Mouse (Mus musculus) stomach, embryonic 15.5 days (tissue): ENCODE measurements around the gene Parvg. TPM values are rescaled to one million over a fixed set of nuclear protein-coding genes. Genes with fewer than 3 reads are reported as not detected.

Experiments used
- ATAC-seq: fragments of 200-750 bp; cut with Nextera tagmentation; 2 replicates; pipeline ENCODE4 v1.8.0; 2017; ENCODE audit warnings: low read depth, moderate number of reproducible peaks, moderate TSS enrichment; ENCODE audit not compliant: insufficient read depth, low FRiP score
- H3K27ac ChIP-seq: fragments of 300-500 bp; sonication (generic); 2 replicates; pipeline ENCODE4 v1.5.1; 2015; ENCODE audit warnings: mild to moderate bottlenecking, inconsistent platforms
- H3K27me3 ChIP-seq: fragments of 300-500 bp; sonication (generic); replicated peaks from 2 replicates; pipeline ENCODE4 v1.6.1; 2015; ENCODE audit warnings: inconsistent platforms
- H3K36me3 ChIP-seq: fragments of 300-500 bp; sonication (generic); 2 replicates; pipeline ENCODE4 v1.6.1; 2015; ENCODE audit warnings: inconsistent platforms
- H3K4me1 ChIP-seq: fragments of 300-500 bp; sonication (generic); 2 replicates; pipeline ENCODE4 v1.6.1; 2015; ENCODE audit warnings: inconsistent platforms
- H3K4me2 ChIP-seq: fragments of 300-500 bp; sonication (generic); 2 replicates; pipeline ENCODE4 v1.6.1; 2015; ENCODE audit warnings: mild to moderate bottlenecking, inconsistent platforms
- H3K4me3 ChIP-seq: fragments of 300-500 bp; sonication (generic); replicated peaks from 2 replicates; pipeline ENCODE4 v1.5.1; 2015; ENCODE audit warnings: inconsistent platforms
- H3K9ac ChIP-seq: fragments of 300-500 bp; sonication (generic); 2 replicates; pipeline ENCODE4 v1.6.1; 2015; ENCODE audit warnings: inconsistent platforms
- H3K9me3 ChIP-seq: fragments of 300-500 bp; sonication (generic); 2 replicates; pipeline ENCODE4 v1.6.1; 2016; ENCODE audit warnings: inconsistent platforms
- WGBS: fragments of 180-500 bp; shearing (Covaris S2); methylation state at CpG from one replicate; pipeline ENCODE4 v1.1.7; 2015; 5-methylcytosine and 5-hydroxymethylcytosine counted together
- polyA plus RNA-seq: library from polyadenylated mRNA; unstranded; fragments of >200 nt; fragmentation: Nextera tagmentation; extraction: Ambion mirVana; gene quantifications from 2 replicates; pipeline ENCODE4 v1.2.1, GENCODE M21; 2015

Parvg gene
- polyA plus RNA-seq, 1 experiment from 2014 or later = 3.8 TPM

DNA sequence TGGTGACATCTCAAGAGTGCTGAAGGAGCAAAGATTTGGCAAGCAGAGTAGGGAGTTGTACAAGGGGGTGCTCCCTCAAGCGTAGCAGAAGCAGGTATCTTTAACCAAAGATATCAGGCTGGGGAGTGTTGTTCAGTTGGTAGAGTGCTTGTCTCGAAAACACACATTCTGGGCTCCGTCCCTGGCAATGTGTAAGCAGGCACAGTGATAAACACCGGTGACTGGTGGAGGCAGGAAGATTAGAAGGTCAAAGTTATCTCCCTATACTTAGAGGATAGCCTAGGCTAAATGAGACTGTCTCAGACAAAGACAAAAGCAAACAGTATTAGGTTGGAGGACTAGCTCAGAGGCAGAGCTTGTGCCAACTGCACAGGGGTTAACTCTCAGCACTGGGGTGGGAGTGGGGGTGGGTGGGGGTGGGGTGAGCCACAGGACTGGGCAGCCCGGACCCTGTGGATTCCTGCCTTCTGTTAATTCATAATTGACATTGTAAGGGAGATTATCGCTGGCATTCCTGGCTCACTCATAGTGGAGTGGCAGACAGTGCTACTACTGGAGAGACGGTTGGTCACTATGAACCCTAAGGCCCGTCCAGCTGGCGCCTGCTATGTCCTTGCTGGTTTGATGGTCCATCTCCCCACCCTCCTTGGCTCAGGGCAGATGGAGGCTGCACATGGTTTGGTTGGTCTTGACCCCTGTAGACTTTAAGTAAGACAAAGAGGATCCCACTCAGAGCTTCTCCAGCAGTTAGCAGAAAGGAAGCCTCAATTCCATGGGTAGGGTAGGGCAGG, 12.3 kb upstream of the Parvg start:
- Histone ChIP-seq H3K27ac (no peak overlapping the region), H3K4me1 (peaks cover 28% of the 10 kb centered on the region), H3K4me3 (no peak overlapping the region), H3K9me3 (no peaks in the 10 kb centered on the region), H3K36me3 (no peaks in the 10 kb centered on the region), H3K9ac (no peak overlapping the region), H3K27me3 (no peaks in the 10 kb centered on the region), H3K4me2 (no peak overlapping the region)
- 64% methylated on average over 9 of the region's 9 CpGs for WGBS
- ATAC-seq = no peak; the same call in 1 of the 2 replicates

GRCm38 (mm10) chr15:84312878-84313565, 10.8 kb upstream of the Parvg start:
- H3K4me1 ChIP-seq = peaks cover 28% of the 10 kb centered on the region
- no peak overlapping the region for H3K4me3 ChIP-seq
- H3K4me2 ChIP-seq = no peak overlapping the region
- peak overlapping the region; percentile 28; the same call in 1 of the 2 replicates for H3K27ac ChIP-seq
- no peaks in the 10 kb centered on the region for H3K27me3 ChIP-seq
- ATAC-seq = no peak
- H3K9ac ChIP-seq = no peak overlapping the region
- H3K36me3 ChIP-seq = no peaks in the 10 kb centered on the region
- H3K9me3 ChIP-seq = no peaks in the 10 kb centered on the region
- 58% methylated on average over 9 of the region's 10 CpGs for WGBS

DNA sequence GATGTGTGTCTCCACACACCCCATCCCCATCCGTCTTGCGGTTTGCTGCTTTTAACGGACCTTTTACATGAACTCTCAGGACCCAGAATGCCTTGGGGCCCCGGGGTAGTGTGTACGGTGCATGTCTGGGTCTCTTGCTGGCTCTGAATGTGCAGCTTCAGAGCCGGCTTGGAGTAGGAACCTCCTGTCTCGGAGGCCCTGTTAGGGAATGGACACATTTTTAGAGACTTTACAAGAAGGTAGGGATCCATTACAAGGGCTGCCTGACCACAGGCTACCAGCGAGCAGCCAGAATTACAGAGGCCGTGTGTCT, 10.3 kb upstream of the Parvg start:
- no peak overlapping the region for H3K9ac ChIP-seq
- no peak overlapping the region for H3K4me3 ChIP-seq
- WGBS = 22% methylated on average over 9 of the region's 9 CpGs
- H3K27me3 ChIP-seq = no peaks in the 10 kb centered on the region
- ATAC-seq = no peak
- peak overlapping the region; percentile 28; the same call in 1 of the 2 replicates for H3K27ac ChIP-seq
- no peaks in the 10 kb centered on the region for H3K9me3 ChIP-seq
- peaks cover 28% of the 10 kb centered on the region for H3K4me1 ChIP-seq
- no peak overlapping the region for H3K4me2 ChIP-seq
- no peaks in the 10 kb centered on the region for H3K36me3 ChIP-seq

DNA sequence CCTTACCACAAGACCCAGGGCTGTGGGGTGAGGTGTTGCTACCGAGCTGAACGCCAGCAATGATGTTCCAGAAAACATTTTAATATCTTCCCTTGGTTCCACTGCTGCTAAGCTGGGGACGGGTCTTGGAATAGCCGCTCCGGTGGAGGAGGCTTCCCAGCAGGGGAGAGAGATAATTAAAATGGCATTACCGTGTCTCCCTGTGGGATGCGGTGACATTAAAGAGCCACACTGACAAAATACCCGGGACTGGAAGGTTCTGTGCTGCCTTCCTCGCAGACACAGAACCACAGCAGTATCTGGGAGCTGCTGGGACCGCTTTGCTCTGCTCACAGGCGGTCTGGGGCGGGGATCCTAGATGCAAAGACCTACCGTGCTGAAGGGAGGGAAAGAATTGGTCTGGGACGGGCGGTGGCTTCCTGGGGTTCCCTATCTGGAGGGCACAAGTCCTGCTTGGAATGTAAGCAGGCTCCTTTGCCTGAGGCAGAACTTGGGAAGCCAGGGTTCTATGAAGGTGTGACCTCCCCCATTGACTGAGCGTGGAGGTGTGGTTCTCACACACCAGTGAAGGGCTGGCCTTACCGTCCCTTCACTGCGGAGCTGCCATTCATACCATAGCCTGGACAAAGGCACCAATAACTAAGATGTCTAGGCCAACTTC, 9.3 kb upstream of the Parvg start:
- 48% methylated on average over 18 of the region's 18 CpGs for WGBS
- no peak overlapping the region for H3K27ac ChIP-seq

DNA sequence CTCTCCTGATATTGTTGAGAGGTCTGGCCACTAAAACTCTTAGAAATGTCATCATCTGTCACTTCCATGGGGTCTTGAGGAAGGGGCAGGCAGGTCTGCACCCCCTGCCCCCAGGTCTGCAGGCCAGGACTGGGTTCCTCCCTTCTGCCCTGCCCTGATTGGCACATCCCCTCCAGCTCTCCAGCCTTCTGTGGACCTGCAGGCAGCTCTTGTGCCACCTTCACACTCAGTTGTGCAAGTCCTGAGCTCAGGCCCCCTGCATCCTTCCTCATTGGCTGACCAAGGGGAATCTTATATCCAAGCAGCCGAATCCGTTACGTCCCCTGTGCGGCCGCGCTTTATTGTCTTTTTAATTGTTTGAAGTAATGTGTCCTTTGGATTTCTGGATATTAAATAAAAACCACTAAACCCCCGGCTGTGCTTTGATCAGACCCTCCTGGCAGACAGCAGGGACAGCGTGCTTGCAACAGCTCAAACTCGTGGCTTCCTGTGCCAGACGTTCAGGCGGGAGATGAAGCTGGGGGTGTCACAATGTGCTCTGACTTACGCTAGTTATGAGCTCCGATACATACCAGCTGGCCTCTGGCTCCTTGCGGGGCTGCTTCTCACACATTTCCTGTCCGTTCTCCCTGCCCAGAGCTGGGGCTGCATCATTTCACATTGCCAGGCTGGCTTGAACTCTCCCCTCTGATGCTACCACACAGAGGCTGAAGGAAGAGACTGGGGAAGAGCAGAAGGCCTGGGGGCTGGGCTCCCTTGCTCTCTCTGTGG, 8.4 kb upstream of the Parvg start:
- Histone ChIP-seq H3K36me3 (no peaks in the 10 kb centered on the region), H3K27ac (peak overlapping the region; percentile 22; the same call in 1 of the 2 replicates), H3K27me3 (no peaks in the 10 kb centered on the region), H3K9me3 (no peaks in the 10 kb centered on the region), H3K4me2 (no peak overlapping the region), H3K9ac (no peak overlapping the region), H3K4me1 (peaks cover 28% of the 10 kb centered on the region), H3K4me3 (no peak overlapping the region)
- no peak for ATAC-seq
- WGBS = 34% methylated on average over 15 of the region's 15 CpGs

More for the DNA sequence above, 9.3 kb upstream of the Parvg start:
- Histone ChIP-seq H3K36me3 (no peaks in the 10 kb centered on the region), H3K4me1 (peaks cover 28% of the 10 kb centered on the region), H3K4me2 (no peak overlapping the region), H3K27me3 (no peaks in the 10 kb centered on the region), H3K9me3 (no peaks in the 10 kb centered on the region), H3K4me3 (no peak overlapping the region), H3K9ac (no peak overlapping the region)
- no peak for ATAC-seq

DNA sequence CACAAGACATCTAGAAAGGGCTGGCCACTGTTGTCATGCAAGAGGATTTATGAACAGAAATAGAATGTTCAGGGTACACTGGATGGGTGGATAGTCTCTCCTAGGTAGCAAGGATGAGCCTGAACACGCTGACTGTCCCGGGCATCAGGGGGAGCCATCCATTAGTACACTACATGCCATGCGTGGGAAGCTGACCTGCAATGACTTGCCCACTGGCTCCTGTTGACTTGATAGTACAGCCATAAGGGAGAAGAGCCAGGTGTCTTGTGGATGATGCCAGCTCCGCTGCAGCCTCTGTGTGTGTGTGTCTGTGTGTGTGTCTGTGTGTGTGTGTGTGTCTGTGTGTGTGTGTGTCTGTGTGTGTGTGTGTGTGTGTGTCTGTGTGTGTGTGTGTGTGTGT, 4.4 kb upstream of the Parvg start:
- no peaks in the 10 kb centered on the region for H3K27me3 ChIP-seq

DNA sequence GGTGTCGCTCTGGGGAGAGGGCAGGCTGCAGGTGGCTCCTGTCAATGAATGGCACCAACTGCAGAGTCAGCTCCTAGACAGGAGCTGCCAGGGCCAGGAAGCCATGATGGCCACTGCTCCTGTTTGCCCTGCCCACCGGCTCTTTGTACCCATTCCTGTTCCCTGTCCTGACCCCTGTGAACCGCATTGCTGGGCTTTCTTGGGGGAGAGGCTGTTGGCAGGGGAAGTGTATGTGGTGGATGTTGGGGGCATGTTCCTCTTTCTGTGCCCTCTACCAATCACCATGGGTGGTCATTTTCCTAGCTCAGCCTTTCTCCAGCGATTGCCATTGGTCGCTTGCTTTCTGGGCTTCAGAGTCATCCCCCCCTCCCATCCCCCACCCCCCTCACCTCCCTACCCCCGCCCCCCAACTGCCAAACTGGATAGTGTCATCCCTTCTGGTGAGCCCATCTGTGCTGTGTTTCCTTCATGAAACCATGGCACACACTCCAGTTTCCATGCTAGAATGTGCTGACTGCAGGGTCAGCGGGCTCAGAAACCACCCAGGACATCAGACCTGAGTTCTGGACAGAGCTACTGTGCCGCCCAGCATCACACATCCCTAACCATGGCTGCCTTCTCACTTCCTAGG, 2.2 kb upstream of the Parvg start:
- Histone ChIP-seq H3K36me3 (no peaks in the 10 kb centered on the region), H3K9ac (no peak overlapping the region), H3K9me3 (no peaks in the 10 kb centered on the region), H3K27me3 (no peaks in the 10 kb centered on the region), H3K4me3 (no peak overlapping the region), H3K4me1 (no peaks in the 10 kb centered on the region), H3K27ac (no peak overlapping the region), H3K4me2 (no peak overlapping the region)
- ATAC-seq = no peak
- WGBS = 79% methylated on average over 8 of the region's 8 CpGs

More for the DNA sequence above, 4.4 kb upstream of the Parvg start:
- Histone ChIP-seq H3K4me2 (no peak overlapping the region), H3K9ac (no peak overlapping the region), H3K36me3 (no peaks in the 10 kb centered on the region), H3K4me3 (no peak overlapping the region), H3K9me3 (no peaks in the 10 kb centered on the region), H3K4me1 (peaks cover 9% of the 10 kb centered on the region), H3K27ac (no peak overlapping the region)
- ATAC-seq = no peak
- 88% methylated on average over 4 of the region's 4 CpGs for WGBS

- no peaks in the 10 kb centered on the region for H3K36me3 ChIP-seq
- no peak for ATAC-seq
- no peaks in the 10 kb centered on the region for H3K27me3 ChIP-seq
- no peak overlapping the region for H3K9ac ChIP-seq
- 62% methylated on average over 8 of the region's 8 CpGs for WGBS
- H3K9me3 ChIP-seq = no peaks in the 10 kb centered on the region
- H3K4me2 ChIP-seq = no peak overlapping the region
- H3K27ac ChIP-seq = no peak overlapping the region
- H3K4me3 ChIP-seq = no peak overlapping the region
- no peaks in the 10 kb centered on the region for H3K4me1 ChIP-seq
Measured at GRCm38 (mm10) chr15:84324870-84325553, 1.2 kb downstream of the Parvg start.

DNA sequence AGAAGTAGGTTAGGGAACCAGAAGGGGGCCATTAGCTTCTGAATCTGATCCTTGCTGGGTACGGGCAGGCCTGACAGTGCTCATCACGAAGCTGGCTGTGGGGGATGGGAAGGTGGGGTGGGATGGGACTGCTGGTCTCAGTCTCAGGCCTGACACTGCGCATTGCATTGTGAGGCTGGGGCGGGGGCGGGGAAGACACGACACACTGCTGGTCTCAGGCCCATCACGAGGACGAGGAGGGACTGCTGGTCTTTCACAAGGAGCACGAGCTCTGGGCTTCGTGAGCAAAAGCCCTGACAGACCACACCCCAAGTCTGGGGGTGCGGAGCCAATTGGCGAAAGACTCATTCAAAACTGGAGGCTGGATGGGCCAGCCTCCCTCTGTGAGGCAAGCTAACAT, 1.9 kb downstream of the Parvg start:
- no peaks in the 10 kb centered on the region for H3K27me3 ChIP-seq
- WGBS = 53% methylated on average over 12 of the region's 12 CpGs
- H3K4me1 ChIP-seq = no peaks in the 10 kb centered on the region
- no peak overlapping the region for H3K9ac ChIP-seq
- no peaks in the 10 kb centered on the region for H3K36me3 ChIP-seq
- no peak for ATAC-seq
- H3K4me3 ChIP-seq = no peak overlapping the region
- H3K4me2 ChIP-seq = no peak overlapping the region
- no peaks in the 10 kb centered on the region for H3K9me3 ChIP-seq
- no peak overlapping the region for H3K27ac ChIP-seq

GRCm38 (mm10) chr15:84328870-84329269, 5.0 kb downstream of the Parvg start:
- 66% methylated on average over 10 of the region's 10 CpGs for WGBS
- Histone ChIP-seq H3K9ac (no peak overlapping the region), H3K4me1 (no peaks in the 10 kb centered on the region), H3K4me2 (no peak overlapping the region), H3K36me3 (no peaks in the 10 kb centered on the region), H3K4me3 (no peak overlapping the region), H3K27me3 (no peaks in the 10 kb centered on the region), H3K9me3 (no peaks in the 10 kb centered on the region), H3K27ac (no peak overlapping the region)
- ATAC-seq = peak; percentile 23; the same call in 1 of the 2 replicates

DNA sequence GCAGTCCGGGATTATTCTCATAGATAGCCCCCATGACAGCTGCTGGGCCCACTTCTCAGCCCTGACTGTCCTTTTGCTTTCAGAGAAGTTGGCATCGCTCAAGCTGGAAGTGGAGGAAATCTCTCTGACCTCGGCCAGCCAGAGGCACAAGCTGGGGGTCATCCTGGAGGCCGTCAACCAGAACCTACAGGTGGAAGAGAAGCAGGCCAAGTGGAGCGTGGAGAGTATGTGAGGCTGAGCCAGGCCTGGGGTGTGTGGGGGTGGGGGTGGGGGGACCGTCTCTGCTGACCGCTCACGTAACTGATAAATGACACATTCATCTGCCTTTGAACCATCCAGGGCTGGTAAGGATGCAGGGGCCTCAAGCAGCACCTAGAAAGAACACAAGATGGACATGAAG, 6.1 kb downstream of the Parvg start:
- 0 out of 2 replicates have a peak, but pooled peaks cover 2% of the 10 kb centered on the region for H3K27me3 ChIP-seq

More for the DNA sequence above, 6.1 kb downstream of the Parvg start:
- no peaks in the 10 kb centered on the region for H3K4me1 ChIP-seq
- no peak overlapping the region for H3K4me2 ChIP-seq
- no peak overlapping the region for H3K4me3 ChIP-seq
- no peaks in the 10 kb centered on the region for H3K36me3 ChIP-seq
- no peak for ATAC-seq
- H3K27ac ChIP-seq = no peak overlapping the region
- 85% methylated on average over 8 of the region's 8 CpGs for WGBS
- no peak overlapping the region for H3K9ac ChIP-seq
- no peaks in the 10 kb centered on the region for H3K9me3 ChIP-seq
